Mouse (Mus musculus): ENCODE data around the gene Fbxo34. TPM values are rescaled to one million over a fixed set of nuclear protein-coding genes. Genes with fewer than 3 reads are reported as not detected.

Fbxo34 gene
- polyA plus RNA-seq, 1 experiment from 2014 or later = 27.5 TPM

DNA sequence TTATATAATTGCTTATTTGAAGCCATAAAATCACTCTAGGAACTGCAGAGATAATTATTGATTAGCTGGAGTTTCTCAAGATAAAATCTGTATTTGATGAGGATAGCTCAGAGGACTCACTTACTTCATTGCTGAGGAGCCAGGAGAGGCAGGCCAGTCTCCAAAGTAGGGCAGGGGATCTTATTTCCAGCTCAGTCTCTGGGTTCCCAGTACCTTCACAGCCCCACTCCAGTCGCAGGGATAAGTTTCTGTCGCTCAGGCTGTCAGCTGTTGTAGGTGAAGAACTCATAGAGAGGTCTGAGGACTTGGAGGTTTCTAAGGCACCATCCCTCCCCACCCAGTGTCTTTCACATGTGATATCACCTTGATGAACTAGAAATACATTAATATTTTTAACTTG lies 27.5 kb downstream of the Fbxo34 start:
- 91% methylated on average over 2 of the region's 2 CpGs for WGBS
- Histone ChIP-seq H3K36me3 (ENCODE audit: control insufficient read depth, insufficient read depth, low read length) (no peaks in the 10 kb centered on the region), H3K4me2 (ENCODE audit: low read length) (no peak overlapping the region), H3K27me3 (replicated peaks; ENCODE audit: control insufficient read depth, insufficient read depth, low read length) (no peaks in the 10 kb centered on the region), H3K9me3 (replicated peaks; ENCODE audit: control insufficient read depth, low read length) (no peaks in the 10 kb centered on the region), H3K4me1 (ENCODE audit: control insufficient read depth, insufficient read depth, low read length) (peaks cover 4% of the 10 kb centered on the region; the same call in 1 of the 2 replicates), H3K9ac (ENCODE audit: low read length) (no peak overlapping the region), H3K4me3 (ENCODE audit: low read depth, low read length) (no peak overlapping the region), H3K27ac (ENCODE audit: low read depth, low read length) (no peak overlapping the region)
- DNase-seq (ENCODE audit: low spot score) = no peak
- no peak for ATAC-seq

DNA sequence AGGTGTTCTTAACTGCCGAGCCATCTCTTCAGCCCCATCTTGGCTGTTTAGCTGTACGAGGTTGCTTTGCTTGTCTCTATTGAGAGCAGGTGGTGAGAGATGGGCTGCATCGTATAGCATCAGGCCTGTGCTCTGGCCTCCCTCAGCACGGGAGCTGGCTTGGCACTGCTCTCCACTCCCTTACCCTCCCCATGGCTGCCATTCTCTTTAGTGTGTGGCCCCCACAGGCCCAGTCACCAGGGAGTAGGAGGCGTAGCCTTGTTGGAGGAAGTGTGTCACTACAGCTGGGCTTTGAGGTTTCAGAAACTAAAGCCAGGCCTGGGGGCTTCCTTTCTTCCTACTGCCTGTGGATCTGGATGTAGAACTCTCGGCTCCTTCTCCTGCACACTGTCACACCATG lies 32.0 kb downstream of the Fbxo34 start:
- no peak overlapping the region for H3K9ac ChIP-seq (ENCODE audit: low read length)
- no peak overlapping the region for H3K4me2 ChIP-seq (ENCODE audit: low read length)
- no peaks in the 10 kb centered on the region for H3K27me3 ChIP-seq (replicated peaks; ENCODE audit: control insufficient read depth, insufficient read depth, low read length)
- 89% methylated on average over 6 of the region's 6 CpGs for WGBS
- H3K4me1 ChIP-seq (ENCODE audit: control insufficient read depth, insufficient read depth, low read length) = no peaks in the 10 kb centered on the region
- no peak overlapping the region for H3K27ac ChIP-seq (ENCODE audit: low read depth, low read length)
- DNase-seq (ENCODE audit: low spot score) = no peak
- ATAC-seq = no peak
- no peaks in the 10 kb centered on the region for H3K9me3 ChIP-seq (replicated peaks; ENCODE audit: control insufficient read depth, low read length)
- no peaks in the 10 kb centered on the region for H3K36me3 ChIP-seq (ENCODE audit: control insufficient read depth, insufficient read depth, low read length)
- no peak overlapping the region for H3K4me3 ChIP-seq (ENCODE audit: low read depth, low read length)

DNA sequence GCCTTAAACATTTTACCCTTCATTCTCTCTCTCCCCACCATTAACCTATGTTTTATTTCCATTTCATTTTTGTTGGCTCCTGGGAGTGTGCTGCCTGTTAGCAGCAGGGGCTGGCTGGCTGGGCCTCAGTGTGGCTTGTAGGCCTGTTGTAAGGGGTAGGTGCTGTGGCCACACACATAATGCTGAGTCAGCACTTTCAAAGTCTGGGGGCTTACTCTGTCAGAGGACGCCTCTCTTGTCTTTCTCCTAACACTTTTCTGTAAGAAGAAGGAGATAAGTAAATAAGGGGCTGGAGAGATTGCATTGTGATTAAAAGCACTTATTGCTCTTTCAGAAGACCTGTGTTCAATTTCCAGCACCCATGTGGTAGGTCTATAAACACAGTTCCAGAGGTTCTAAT lies 32.9 kb downstream of the Fbxo34 start:
- Histone ChIP-seq H3K4me3 (ENCODE audit: low read depth, low read length) (no peak overlapping the region), H3K36me3 (ENCODE audit: control insufficient read depth, insufficient read depth, low read length) (no peaks in the 10 kb centered on the region), H3K4me2 (ENCODE audit: low read length) (no peak overlapping the region), H3K9me3 (replicated peaks; ENCODE audit: control insufficient read depth, low read length) (no peaks in the 10 kb centered on the region), H3K27ac (ENCODE audit: low read depth, low read length) (no peak overlapping the region), H3K27me3 (replicated peaks; ENCODE audit: control insufficient read depth, insufficient read depth, low read length) (no peaks in the 10 kb centered on the region), H3K9ac (ENCODE audit: low read length) (no peak overlapping the region), H3K4me1 (ENCODE audit: control insufficient read depth, insufficient read depth, low read length) (no peaks in the 10 kb centered on the region)
- WGBS = 81% methylated on average over 1 of the region's 1 CpGs
- ATAC-seq (no peak), DNase-seq (ENCODE audit: low spot score) (no peak)

DNA sequence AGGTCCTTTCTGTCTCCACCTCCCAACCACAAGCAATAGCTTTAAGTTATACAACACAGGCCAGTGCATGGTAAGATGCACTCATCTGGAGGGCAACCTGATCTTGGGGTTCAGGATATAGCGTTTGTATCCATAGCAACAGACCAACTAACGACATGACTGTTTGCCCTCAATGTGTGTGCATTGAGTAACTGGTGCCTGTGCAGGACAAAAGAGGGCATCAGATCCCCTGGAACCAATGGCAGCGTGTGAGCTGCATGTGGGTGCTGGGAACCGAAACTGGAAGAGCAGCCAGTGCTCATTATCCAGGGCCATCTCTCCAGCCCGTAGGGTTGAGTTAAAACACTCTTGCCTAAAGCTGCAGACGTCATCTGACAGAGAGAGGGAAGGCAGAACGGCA lies 38.5 kb downstream of the Fbxo34 start:
- no peaks in the 10 kb centered on the region for H3K9me3 ChIP-seq (replicated peaks; ENCODE audit: control insufficient read depth, low read length)
- no peak overlapping the region for H3K27ac ChIP-seq (ENCODE audit: low read depth, low read length)
- DNase-seq (ENCODE audit: low spot score) = no peak
- no peaks in the 10 kb centered on the region for H3K36me3 ChIP-seq (ENCODE audit: control insufficient read depth, insufficient read depth, low read length)
- no peak overlapping the region for H3K4me3 ChIP-seq (ENCODE audit: low read depth, low read length)
- H3K27me3 ChIP-seq (replicated peaks; ENCODE audit: control insufficient read depth, insufficient read depth, low read length) = no peaks in the 10 kb centered on the region
- H3K4me2 ChIP-seq (ENCODE audit: low read length) = peak overlapping the region; percentile 8; the same call in 1 of the 2 replicates
- 22% methylated on average over 7 of the region's 7 CpGs for WGBS
- peak overlapping the region; percentile 5; the same call in 1 of the 2 replicates for H3K9ac ChIP-seq (ENCODE audit: low read length)
- no peak for ATAC-seq
- H3K4me1 ChIP-seq (ENCODE audit: control insufficient read depth, insufficient read depth, low read length) = peaks cover 11% of the 10 kb centered on the region

DNA sequence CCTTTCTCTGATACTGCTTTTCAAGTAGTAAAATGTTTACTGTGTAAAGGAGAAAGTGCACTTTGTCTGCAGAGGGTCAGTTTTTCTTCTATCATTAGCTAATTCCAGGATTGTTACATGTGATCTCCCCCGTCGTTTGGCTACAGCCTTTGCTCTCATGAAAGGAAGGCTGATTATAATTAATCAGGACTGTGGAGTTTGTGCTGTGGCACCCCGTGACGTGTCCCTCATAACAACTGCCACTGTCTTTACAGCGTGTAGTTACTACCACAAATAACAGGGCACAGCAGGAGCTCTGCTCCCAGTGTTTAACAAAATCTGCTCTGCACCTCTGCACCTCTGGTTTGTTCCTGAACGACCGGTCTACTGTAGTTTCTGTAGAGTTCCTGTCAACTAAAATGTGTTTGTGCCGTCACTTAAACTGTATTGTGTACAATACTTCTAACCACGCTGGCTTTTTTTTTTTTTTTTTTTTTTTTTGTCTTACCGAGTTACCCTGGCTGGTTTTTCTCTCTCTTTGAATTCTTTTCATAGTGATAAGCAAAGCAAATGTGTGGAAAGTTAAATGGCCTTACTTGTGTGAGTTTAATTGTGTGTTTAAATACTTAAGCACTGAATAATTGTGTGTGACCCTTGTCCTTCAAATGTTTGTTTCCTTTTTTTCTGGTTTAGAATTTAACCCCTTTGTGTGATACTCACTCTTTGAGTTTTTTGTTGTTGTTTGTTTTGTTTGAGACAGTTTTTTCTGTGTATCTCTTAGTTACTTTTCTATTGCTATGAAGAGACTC lies 39.3 kb downstream of the Fbxo34 start:
- peak; percentile 27 for DNase-seq (ENCODE audit: low spot score)
- Histone ChIP-seq H3K27ac (ENCODE audit: low read depth, low read length) (no peak overlapping the region), H3K9ac (ENCODE audit: low read length) (peak overlapping the region; percentile 5; the same call in 1 of the 2 replicates), H3K9me3 (replicated peaks; ENCODE audit: control insufficient read depth, low read length) (no peaks in the 10 kb centered on the region), H3K4me2 (ENCODE audit: low read length) (peak overlapping the region; percentile 8; the same call in 1 of the 2 replicates), H3K4me3 (ENCODE audit: low read depth, low read length) (no peak overlapping the region), H3K4me1 (ENCODE audit: control insufficient read depth, insufficient read depth, low read length) (peaks cover 11% of the 10 kb centered on the region), H3K27me3 (replicated peaks; ENCODE audit: control insufficient read depth, insufficient read depth, low read length) (no peaks in the 10 kb centered on the region), H3K36me3 (ENCODE audit: control insufficient read depth, insufficient read depth, low read length) (no peaks in the 10 kb centered on the region)
- ATAC-seq = peak; percentile 40; the same call in 1 of the 2 replicates
- WGBS = 5% methylated on average over 10 of the region's 10 CpGs

DNA sequence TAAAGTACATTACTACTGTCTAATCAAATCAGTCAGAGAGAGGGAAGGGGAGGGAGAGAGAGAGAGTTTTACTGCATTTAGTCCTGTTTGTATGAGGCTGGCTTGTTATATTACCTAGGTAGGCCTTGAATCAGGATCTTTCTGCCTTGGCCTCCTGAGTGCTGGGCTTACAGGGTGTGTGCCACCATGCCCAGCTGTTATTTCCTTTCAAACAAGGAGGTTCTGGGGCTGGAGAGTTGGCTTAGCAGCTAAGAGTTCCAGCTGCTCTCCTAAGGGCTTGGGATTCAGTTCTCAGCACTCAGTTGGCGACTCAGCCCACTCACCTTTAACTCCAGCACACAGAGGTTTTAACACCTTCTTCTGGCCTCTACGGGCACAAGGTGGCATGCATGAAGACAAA lies 40.5 kb downstream of the Fbxo34 start:
- Histone ChIP-seq H3K4me1 (ENCODE audit: control insufficient read depth, insufficient read depth, low read length) (peaks cover 11% of the 10 kb centered on the region), H3K9ac (ENCODE audit: low read length) (no peak overlapping the region), H3K9me3 (replicated peaks; ENCODE audit: control insufficient read depth, low read length) (no peaks in the 10 kb centered on the region), H3K27ac (ENCODE audit: low read depth, low read length) (no peak overlapping the region), H3K4me2 (ENCODE audit: low read length) (no peak overlapping the region), H3K36me3 (ENCODE audit: control insufficient read depth, insufficient read depth, low read length) (no peaks in the 10 kb centered on the region), H3K27me3 (replicated peaks; ENCODE audit: control insufficient read depth, insufficient read depth, low read length) (no peaks in the 10 kb centered on the region), H3K4me3 (ENCODE audit: low read depth, low read length) (no peak overlapping the region)
- no peak for ATAC-seq
- DNase-seq (ENCODE audit: low spot score) = no peak
- 97% methylated on average over 2 of the region's 2 CpGs for WGBS

DNA sequence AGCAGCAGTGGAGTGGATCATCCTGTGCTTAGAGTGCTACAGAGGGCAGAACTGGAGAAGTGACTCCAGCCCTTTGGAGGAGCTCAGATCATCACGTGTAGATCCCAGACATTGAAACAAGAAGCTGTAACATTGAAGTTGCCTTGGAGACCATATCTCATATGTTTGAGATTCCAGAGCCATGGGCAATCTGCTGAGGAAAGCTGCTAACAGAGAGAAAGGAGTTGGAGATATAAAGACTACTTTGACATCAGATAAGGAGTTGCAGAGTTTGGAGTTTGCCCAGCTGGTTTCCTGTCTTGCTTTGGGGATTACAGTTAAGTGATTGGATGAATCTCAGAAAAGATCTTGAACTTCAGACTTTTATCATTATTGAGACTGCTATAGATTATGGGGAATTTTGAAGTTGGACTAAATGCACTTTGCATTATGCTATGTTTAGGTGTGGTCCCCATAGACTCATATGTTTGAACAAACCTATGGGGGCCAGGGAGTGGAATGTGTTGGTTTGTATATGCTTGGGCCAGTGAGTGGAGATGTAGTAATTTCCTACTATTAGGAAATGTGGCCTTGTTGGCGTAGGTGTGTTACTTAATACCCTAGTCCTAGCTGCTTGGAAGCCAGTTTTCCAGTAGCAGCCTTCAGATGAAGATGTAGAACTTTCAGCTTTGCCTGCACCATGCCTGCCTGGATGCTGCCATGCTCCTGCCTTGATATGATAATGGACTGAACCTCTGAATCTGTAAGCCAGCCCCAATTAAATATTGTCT lies 43.6 kb downstream of the Fbxo34 start:
- no peaks in the 10 kb centered on the region for H3K36me3 ChIP-seq (ENCODE audit: control insufficient read depth, insufficient read depth, low read length)
- ATAC-seq = no peak
- H3K4me1 ChIP-seq (ENCODE audit: control insufficient read depth, insufficient read depth, low read length) = peaks cover 8% of the 10 kb centered on the region
- no peak overlapping the region for H3K27ac ChIP-seq (ENCODE audit: low read depth, low read length)
- no peaks in the 10 kb centered on the region for H3K9me3 ChIP-seq (replicated peaks; ENCODE audit: control insufficient read depth, low read length)
- H3K27me3 ChIP-seq (replicated peaks; ENCODE audit: control insufficient read depth, insufficient read depth, low read length) = no peaks in the 10 kb centered on the region
- no peak overlapping the region for H3K4me3 ChIP-seq (ENCODE audit: low read depth, low read length)
- 89% methylated on average over 2 of the region's 2 CpGs for WGBS
- no peak overlapping the region for H3K9ac ChIP-seq (ENCODE audit: low read length)
- DNase-seq (ENCODE audit: low spot score) = no peak
- no peak overlapping the region for H3K4me2 ChIP-seq (ENCODE audit: low read length)

DNA sequence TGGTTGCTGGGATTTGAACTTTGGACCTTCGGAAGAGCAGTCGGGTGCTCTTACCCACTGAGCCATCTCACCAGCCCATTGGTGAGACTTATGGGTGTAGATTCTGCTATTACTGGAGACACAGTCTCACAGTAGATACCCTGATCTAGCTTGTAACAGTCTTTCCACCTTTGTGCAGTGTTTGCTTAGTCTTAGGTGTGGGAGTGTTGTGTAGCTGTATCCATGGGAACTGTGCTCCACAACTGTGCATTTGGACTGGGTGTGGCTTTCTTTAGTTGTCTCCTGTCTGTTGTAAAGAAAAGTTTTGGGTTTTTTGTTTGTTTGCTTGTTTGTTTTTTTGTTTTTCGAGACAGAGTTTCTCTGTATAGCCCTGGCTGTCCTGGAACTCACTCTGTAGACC lies 45.7 kb downstream of the Fbxo34 start:
- no peaks in the 10 kb centered on the region for H3K36me3 ChIP-seq (ENCODE audit: control insufficient read depth, insufficient read depth, low read length)
- 98% methylated on average over 3 of the region's 3 CpGs for WGBS
- ATAC-seq (no peak), DNase-seq (ENCODE audit: low spot score) (no peak)
- H3K9ac ChIP-seq (ENCODE audit: low read length) = no peak overlapping the region
- no peak overlapping the region for H3K27ac ChIP-seq (ENCODE audit: low read depth, low read length)
- no peaks in the 10 kb centered on the region for H3K27me3 ChIP-seq (replicated peaks; ENCODE audit: control insufficient read depth, insufficient read depth, low read length)
- H3K4me2 ChIP-seq (ENCODE audit: low read length) = no peak overlapping the region
- no peak overlapping the region for H3K4me3 ChIP-seq (ENCODE audit: low read depth, low read length)
- no peaks in the 10 kb centered on the region for H3K9me3 ChIP-seq (replicated peaks; ENCODE audit: control insufficient read depth, low read length)
- no peaks in the 10 kb centered on the region for H3K4me1 ChIP-seq (ENCODE audit: control insufficient read depth, insufficient read depth, low read length)

DNA sequence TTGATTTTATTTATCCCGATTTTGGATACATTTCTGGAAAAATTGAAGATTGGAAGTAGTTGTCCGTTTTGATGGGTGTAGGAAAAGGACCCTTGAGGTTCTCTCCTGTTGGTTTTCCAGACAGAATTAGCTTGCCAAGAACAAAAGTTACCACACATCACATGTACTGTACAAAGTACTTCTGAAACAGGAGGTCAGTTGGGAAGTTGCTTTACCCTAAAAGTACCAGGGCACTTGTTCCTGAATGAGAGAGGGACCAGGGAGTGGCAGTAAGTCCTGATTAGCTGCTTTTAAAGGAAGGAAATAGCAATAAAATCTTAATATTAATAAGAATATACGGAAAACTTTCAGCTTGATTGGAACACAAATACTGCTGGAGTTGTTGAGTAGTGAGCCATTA lies 46.9 kb downstream of the Fbxo34 start:
- Histone ChIP-seq H3K4me2 (ENCODE audit: low read length) (no peak overlapping the region), H3K27me3 (replicated peaks; ENCODE audit: control insufficient read depth, insufficient read depth, low read length) (no peaks in the 10 kb centered on the region), H3K4me3 (ENCODE audit: low read depth, low read length) (no peak overlapping the region), H3K27ac (ENCODE audit: low read depth, low read length) (no peak overlapping the region), H3K4me1 (ENCODE audit: control insufficient read depth, insufficient read depth, low read length) (no peaks in the 10 kb centered on the region), H3K36me3 (ENCODE audit: control insufficient read depth, insufficient read depth, low read length) (no peaks in the 10 kb centered on the region), H3K9me3 (replicated peaks; ENCODE audit: control insufficient read depth, low read length) (no peaks in the 10 kb centered on the region), H3K9ac (ENCODE audit: low read length) (no peak overlapping the region)
- 84% methylated on average over 3 of the region's 3 CpGs for WGBS
- DNase-seq (ENCODE audit: low spot score) = no peak
- ATAC-seq = no peak
